Comparison of ENCODE assay signal across 13 mouse cellular contexts in the genomic region with DNA sequence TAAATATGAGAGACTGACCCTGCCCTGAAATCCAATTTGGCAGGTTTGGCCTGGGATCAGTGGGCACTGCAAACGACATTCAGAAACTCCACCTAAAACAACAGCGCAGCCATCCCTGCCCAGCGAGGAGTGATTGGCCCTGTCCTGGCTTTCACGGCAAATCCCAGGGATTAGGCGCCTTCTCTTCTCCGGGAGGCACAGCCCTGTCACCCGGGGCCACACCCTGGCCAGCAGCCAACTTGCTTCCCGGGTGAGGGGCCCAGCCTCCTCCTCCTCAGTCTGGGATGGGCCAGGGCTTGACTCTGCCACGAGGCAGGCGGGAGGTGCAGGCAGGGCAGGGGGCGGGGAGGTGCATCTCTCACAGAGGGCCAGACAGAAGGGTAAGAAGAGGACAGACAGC.
DNase-seq lines count a peak whose midpoint lies in the region; ATAC-seq and TF ChIP-seq lines count a peak whose summit lies in the region.
"Had no signal": no experiment of that assay in that cellular context is flagged by ENCODE, and none has a peak within 500 bp of the region (broad histone marks: within the 10 kb centered on the region; RNA-seq: fewer than 3 reads in every experiment).

No protein-coding gene starts in this region.

- H3K27me3 ChIP-seq in forebrain, embryonic 13.5 days: no peaks in the 10 kb centered on the region
- no peaks in the 10 kb centered on the region for H3K27me3 ChIP-seq in forebrain, embryonic 12.5 days
- H3K27me3 ChIP-seq in kidney, adult 2 months (replicated peaks; ENCODE audit: control insufficient read depth, insufficient read depth, low read length): no peaks in the 10 kb centered on the region
- H3K27me3 ChIP-seq: hindbrain, embryonic 15.5 days had no signal

- peaks cover 15% of the 10 kb centered on the region for H3K4me1 ChIP-seq in forebrain, embryonic 13.5 days
- peaks cover 12% of the 10 kb centered on the region for H3K4me1 ChIP-seq in forebrain, embryonic 12.5 days
- 0 out of 2 replicates have a peak, but pooled peaks cover 2% of the 10 kb centered on the region for H3K4me1 ChIP-seq in kidney, adult 2 months (ENCODE audit: control insufficient read depth, insufficient read depth, low read length)

- no peak for TF ChIP-seq CTCF in kidney, adult 2 months (conservative IDR thresholded peaks at IDR 0.05; ENCODE audit: insufficient read depth, insufficient read length, low read depth, low read length)

- TF ChIP-seq POLR2A in kidney, adult 2 months (IDR thresholded peaks at IDR 0.05; ENCODE audit: low read depth, low read length): no peak

- 0 out of 2 replicates have a peak overlapping the region, but pooled peaks have one; percentile 38 for H3K9ac ChIP-seq in forebrain, embryonic 13.5 days
- H3K9ac ChIP-seq in forebrain, embryonic 12.5 days: no peak overlapping the region
- H3K9ac ChIP-seq: hindbrain, embryonic 15.5 days had no signal

- no peaks in the 10 kb centered on the region for H3K9me3 ChIP-seq in forebrain, embryonic 13.5 days (replicated peaks)
- no peaks in the 10 kb centered on the region for H3K9me3 ChIP-seq in forebrain, embryonic 12.5 days
- H3K9me3 ChIP-seq: hindbrain, embryonic 15.5 days had no signal

- peak; percentile 27 for DNase-seq in kidney, postnatal 14 days
- DNase-seq in kidney, adult 2 months: no peak
- DNase-seq in testis, postnatal 10 days (ENCODE audit: low spot score): peak; percentile 56
- no peak for DNase-seq in testis, postnatal 14 days (ENCODE audit: low spot score)
- peak; percentile 61 to 67 for DNase-seq in urinary bladder, postnatal 4 days (ENCODE audit: low spot score in 2 of 2)
- no peak for DNase-seq in yolk sac, embryonic 10.5 days (ENCODE audit: low spot score)
- DNase-seq: cerebellum, postnatal 36 days; lung, adult 2 months had no signal

- H3K36me3 ChIP-seq in forebrain, embryonic 13.5 days (ENCODE audit: poor library complexity, severe bottlenecking): no peaks in the 10 kb centered on the region
- H3K36me3 ChIP-seq in forebrain, embryonic 12.5 days (replicated peaks): no peaks in the 10 kb centered on the region
- no peaks in the 10 kb centered on the region for H3K36me3 ChIP-seq in kidney, adult 2 months (ENCODE audit: control insufficient read depth, insufficient read depth, low read length)
- H3K36me3 ChIP-seq: G1E; hindbrain, embryonic 15.5 days had no signal

- WGBS in forebrain, embryonic 13.5 days: 16% methylated on average over 11 of the region's 11 CpGs
- WGBS in forebrain, embryonic 12.5 days: 19% methylated on average over 11 of the region's 11 CpGs
- WGBS in kidney, adult 2 months: 57% methylated on average over 11 of the region's 11 CpGs

- H3K4me3 ChIP-seq in forebrain, embryonic 13.5 days: no peak overlapping the region
- no peak overlapping the region for H3K4me3 ChIP-seq in forebrain, embryonic 12.5 days (replicated peaks)
- no peak overlapping the region for H3K4me3 ChIP-seq in kidney, adult 2 months (ENCODE audit: insufficient read depth, low read depth, low read length)
- H3K4me3 ChIP-seq: hindbrain, embryonic 15.5 days; layer of hippocampus, adult 2 months had no signal

- H3K4me2 ChIP-seq in forebrain, embryonic 13.5 days: no peak overlapping the region
- H3K4me2 ChIP-seq in forebrain, embryonic 12.5 days: no peak overlapping the region
- H3K4me2 ChIP-seq: hindbrain, embryonic 15.5 days had no signal

- no peak overlapping the region for H3K27ac ChIP-seq in forebrain, embryonic 13.5 days
- H3K27ac ChIP-seq in forebrain, embryonic 12.5 days: no peak overlapping the region
- no peak overlapping the region for H3K27ac ChIP-seq in kidney, adult 2 months (ENCODE audit: insufficient read depth, low read depth, low read length)
- H3K27ac ChIP-seq: hindbrain, embryonic 15.5 days; layer of hippocampus, adult 2 months had no signal

- ATAC-seq in forebrain, embryonic 13.5 days: no peak
- ATAC-seq in forebrain, embryonic 12.5 days (ENCODE audit: low FRiP score): no peak

Comparison
In these comparisons a context has a peak if more than half of its experiments do, and no peak if none do; other contexts are left out.
1. DNase-seq: peak in kidney, postnatal 14 days (single experiment), testis, postnatal 10 days (single experiment) and urinary bladder, postnatal 4 days (2 of 2); none in kidney, adult 2 months (single experiment), testis, postnatal 14 days (single experiment) and yolk sac, embryonic 10.5 days (single experiment).